8 mouse cellular contexts compared by ENCODE assay signal in genomic region chr1:181839746-181840366, GRCm38 (mm10). TPM values are rescaled to one million over a fixed set of nuclear protein-coding genes. Genes with fewer than 3 reads are reported as not detected.
DNase-seq lines count a peak whose midpoint lies in the region; ATAC-seq lines count a peak whose summit lies in the region.

No protein-coding gene starts in this region.

- no peak for ATAC-seq in hindbrain, embryonic 12.5 days (ENCODE audit: low FRiP score)

- H3K4me1 ChIP-seq in hindbrain, embryonic 12.5 days, result peaks cover 31% of the 10 kb centered on the region
- H3K4me1 ChIP-seq in midbrain, embryonic 10.5 days, result peaks cover 45% of the 10 kb centered on the region

- H3K4me2 ChIP-seq in hindbrain, embryonic 12.5 days (replicated peaks), result peak overlapping the region; percentile 79

- H3K36me3 ChIP-seq in hindbrain, embryonic 12.5 days, result peaks cover 21% of the 10 kb centered on the region
- H3K36me3 ChIP-seq in midbrain, embryonic 10.5 days, result peaks cover 39% of the 10 kb centered on the region

- peak; percentile 6 for DNase-seq in adrenal gland, postnatal 10 days
- DNase-seq in adrenal gland, adult 18-20 months (ENCODE audit: low spot score in 2 of 2), result no peak
- peak; percentile 27 for DNase-seq in NIH3T3 (ENCODE audit: low read depth)
- DNase-seq in midbrain, embryonic 10.5 days (ENCODE audit: low spot score), result no peak
- no peak for DNase-seq in ovary, adult 18-20 months (ENCODE audit: low spot score)
- no peak for DNase-seq in B cell, adult 2 months
- no peak for DNase-seq in right cerebral cortex, postnatal 4 days

- no peaks in the 10 kb centered on the region for H3K9me3 ChIP-seq in hindbrain, embryonic 12.5 days (replicated peaks)
- no peaks in the 10 kb centered on the region for H3K9me3 ChIP-seq in midbrain, embryonic 10.5 days (replicated peaks)

- H3K9ac ChIP-seq in hindbrain, embryonic 12.5 days, result peak overlapping the region; percentile 28

- peak overlapping the region; percentile 9 for H3K4me3 ChIP-seq in hindbrain, embryonic 12.5 days
- H3K4me3 ChIP-seq in midbrain, embryonic 10.5 days, result peak overlapping the region; percentile 78

- 20% methylated on average over 6 of the region's 6 CpGs for WGBS in hindbrain, embryonic 12.5 days
- WGBS in midbrain, embryonic 10.5 days, result 17% methylated on average over 6 of the region's 6 CpGs

- H3K27ac ChIP-seq in hindbrain, embryonic 12.5 days, result no peak overlapping the region
- peak overlapping the region; percentile 52; the same call in 1 of the 2 replicates for H3K27ac ChIP-seq in midbrain, embryonic 10.5 days (replicated peaks)

- H3K27me3 ChIP-seq in hindbrain, embryonic 12.5 days, result no peaks in the 10 kb centered on the region
- H3K27me3 ChIP-seq in midbrain, embryonic 10.5 days (ENCODE audit: low read depth, poor library complexity, severe bottlenecking), result peaks cover 12% of the 10 kb centered on the region; the same call in 1 of the 2 replicates

RNA-seq across cellular contexts. Expression of gene Lbr, which starts 3.0 kb away (rescaled TPM):
- 10 to 100 TPM; 35.9 to 36.6 TPM for total RNA-seq in adrenal gland, postnatal 10 days (2021)
- total RNA-seq in adrenal gland, adult 18-20 months (2021), result 10 to 100 TPM; 15.6 to 17.9 TPM
- 95.2 and 98.0 TPM in 2 replicates for polyA plus RNA-seq in hindbrain, embryonic 12.5 days (2016; fragmentation: Nextera tagmentation; extraction: Ambion mirVana)
- polyA plus RNA-seq in midbrain, embryonic 10.5 days (2016; fragmentation: Nextera tagmentation; extraction: Ambion mirVana), result 216 and 218 TPM in 2 replicates

Comparison
In these comparisons a context has a peak if more than half of its experiments do, and no peak if none do; other contexts are left out.
1. DNase-seq: peak in adrenal gland, postnatal 10 days (single experiment) and NIH3T3 (single experiment); none in adrenal gland, adult 18-20 months (0 of 2), midbrain, embryonic 10.5 days (single experiment), ovary, adult 18-20 months (single experiment), B cell, adult 2 months (0 of 2) and right cerebral cortex, postnatal 4 days (single experiment).